ENCODE assay signal across 24 mouse cellular contexts in genomic region chr15:30374907-30375306, GRCm38 (mm10).
DNase-seq lines count a peak whose midpoint lies in the region; ATAC-seq and TF ChIP-seq lines count a peak whose summit lies in the region.
"Had no signal": no experiment of that assay in that cellular context is flagged by ENCODE, and none has a peak within 500 bp of the region (broad histone marks: within the 10 kb centered on the region; RNA-seq: fewer than 3 reads in every experiment).

No protein-coding gene starts in this region.

- H3K4me3 ChIP-seq in forebrain, embryonic 14.5 days (ENCODE audit: low read depth, low read length) = no peak overlapping the region
- no peak overlapping the region for H3K4me3 ChIP-seq in forebrain, postnatal 0 days (ENCODE audit: low read depth, low read length)
- no peak overlapping the region for H3K4me3 ChIP-seq in midbrain, embryonic 12.5 days
- H3K4me3 ChIP-seq in midbrain, embryonic 13.5 days (replicated peaks) = no peak overlapping the region
- no peak overlapping the region for H3K4me3 ChIP-seq in forebrain, embryonic 15.5 days
- no peak overlapping the region for H3K4me3 ChIP-seq in forebrain, embryonic 16.5 days (replicated peaks; ENCODE audit: low read length)
- H3K4me3 ChIP-seq: embryonic facial prominence, embryonic 12.5 days; embryonic facial prominence, embryonic 15.5 days; heart, adult 2 months; heart, embryonic 10.5 days; heart, embryonic 13.5 days; hindbrain, embryonic 15.5 days; intestine, embryonic 15.5 days had no signal

- ATAC-seq in forebrain, embryonic 14.5 days = 0 out of 2 replicates have a peak, but pooled peaks have one; percentile 2
- no peak for ATAC-seq in forebrain, postnatal 0 days
- peak; percentile 64; the same call in 1 of the 2 replicates for ATAC-seq in midbrain, embryonic 12.5 days (ENCODE audit: low FRiP score, low read depth)
- no peak for ATAC-seq in midbrain, embryonic 13.5 days
- 0 out of 2 replicates have a peak, but pooled peaks have one; percentile 26 for ATAC-seq in forebrain, embryonic 15.5 days (replicated peaks)
- ATAC-seq in forebrain, embryonic 16.5 days = 0 out of 2 replicates have a peak, but pooled peaks have one; percentile 22
- ATAC-seq: CD4-positive, CD25-positive, alpha-beta regulatory T cell, adult 4 months; intestine, embryonic 15.5 days had no signal

- peaks cover 10% of the 10 kb centered on the region; the same call in 1 of the 2 replicates for H3K4me1 ChIP-seq in forebrain, embryonic 14.5 days (ENCODE audit: control insufficient read depth, insufficient read depth, low read length)
- H3K4me1 ChIP-seq in forebrain, postnatal 0 days (ENCODE audit: insufficient read depth) = peaks cover 7% of the 10 kb centered on the region
- peaks cover 12% of the 10 kb centered on the region for H3K4me1 ChIP-seq in midbrain, embryonic 12.5 days
- H3K4me1 ChIP-seq in midbrain, embryonic 13.5 days (replicated peaks) = peaks cover 17% of the 10 kb centered on the region
- peaks cover 20% of the 10 kb centered on the region for H3K4me1 ChIP-seq in forebrain, embryonic 15.5 days
- peaks cover 19% of the 10 kb centered on the region for H3K4me1 ChIP-seq in forebrain, embryonic 16.5 days (replicated peaks; ENCODE audit: control insufficient read depth, insufficient read depth, low read length)
- H3K4me1 ChIP-seq: embryonic facial prominence, embryonic 12.5 days; embryonic facial prominence, embryonic 15.5 days; heart, embryonic 10.5 days; heart, embryonic 13.5 days; intestine, embryonic 15.5 days had no signal

- no peak for DNase-seq in forebrain, embryonic 14.5 days (ENCODE audit: low spot score)
- no peak for DNase-seq in forebrain, postnatal 0 days
- DNase-seq: adrenal gland, adult 2 months; adrenal gland, postnatal 14 days; cerebellum, adult 11 months; cerebellum, adult 2 months; cerebellum, adult 9-11 months; cerebellum, postnatal 25 days; gastrocnemius, postnatal 10 days; gastrocnemius, postnatal 36 days; heart, adult 2 months; heart, postnatal 14 days; heart, postnatal 4 days had no signal

- no peak overlapping the region for H3K4me2 ChIP-seq in forebrain, embryonic 14.5 days (ENCODE audit: low read length)
- H3K4me2 ChIP-seq in forebrain, postnatal 0 days (ENCODE audit: low read depth) = no peak overlapping the region
- no peak overlapping the region for H3K4me2 ChIP-seq in midbrain, embryonic 12.5 days (replicated peaks)
- H3K4me2 ChIP-seq in midbrain, embryonic 13.5 days (replicated peaks) = no peak overlapping the region
- no peak overlapping the region for H3K4me2 ChIP-seq in forebrain, embryonic 15.5 days (replicated peaks)
- H3K4me2 ChIP-seq in forebrain, embryonic 16.5 days (ENCODE audit: low read length) = no peak overlapping the region
- H3K4me2 ChIP-seq: embryonic facial prominence, embryonic 12.5 days; embryonic facial prominence, embryonic 15.5 days; heart, embryonic 13.5 days; hindbrain, embryonic 15.5 days; intestine, embryonic 15.5 days had no signal

- H3K9me3 ChIP-seq in forebrain, embryonic 14.5 days (replicated peaks; ENCODE audit: control insufficient read depth, low read length) = no peaks in the 10 kb centered on the region
- no peaks in the 10 kb centered on the region for H3K9me3 ChIP-seq in forebrain, postnatal 0 days (ENCODE audit: low read length)
- no peaks in the 10 kb centered on the region for H3K9me3 ChIP-seq in midbrain, embryonic 12.5 days
- no peaks in the 10 kb centered on the region for H3K9me3 ChIP-seq in midbrain, embryonic 13.5 days
- no peaks in the 10 kb centered on the region for H3K9me3 ChIP-seq in forebrain, embryonic 15.5 days
- no peaks in the 10 kb centered on the region for H3K9me3 ChIP-seq in forebrain, embryonic 16.5 days (ENCODE audit: control insufficient read depth, low read length)
- H3K9me3 ChIP-seq: embryonic facial prominence, embryonic 12.5 days; embryonic facial prominence, embryonic 15.5 days; heart, embryonic 10.5 days; heart, embryonic 13.5 days; hindbrain, embryonic 15.5 days; intestine, embryonic 15.5 days had no signal

- H3K27me3 ChIP-seq in forebrain, embryonic 14.5 days (replicated peaks; ENCODE audit: control insufficient read depth, insufficient read depth, low read length) = no peaks in the 10 kb centered on the region
- H3K27me3 ChIP-seq in forebrain, postnatal 0 days (ENCODE audit: insufficient read depth, low read length) = no peaks in the 10 kb centered on the region
- no peaks in the 10 kb centered on the region for H3K27me3 ChIP-seq in midbrain, embryonic 12.5 days
- no peaks in the 10 kb centered on the region for H3K27me3 ChIP-seq in midbrain, embryonic 13.5 days
- no peaks in the 10 kb centered on the region for H3K27me3 ChIP-seq in forebrain, embryonic 15.5 days
- H3K27me3 ChIP-seq in forebrain, embryonic 16.5 days (replicated peaks; ENCODE audit: control insufficient read depth, insufficient read depth, low read length) = no peaks in the 10 kb centered on the region
- H3K27me3 ChIP-seq: embryonic facial prominence, embryonic 12.5 days; embryonic facial prominence, embryonic 15.5 days; heart, embryonic 13.5 days; hindbrain, embryonic 15.5 days; intestine, embryonic 15.5 days had no signal

- H3K27ac ChIP-seq in forebrain, embryonic 14.5 days (ENCODE audit: low read depth, low read length) = no peak overlapping the region
- no peak overlapping the region for H3K27ac ChIP-seq in forebrain, postnatal 0 days (ENCODE audit: low read depth, low read length)
- H3K27ac ChIP-seq in midbrain, embryonic 12.5 days (replicated peaks) = no peak overlapping the region
- H3K27ac ChIP-seq in midbrain, embryonic 13.5 days = no peak overlapping the region
- no peak overlapping the region for H3K27ac ChIP-seq in forebrain, embryonic 15.5 days (replicated peaks)
- H3K27ac ChIP-seq in forebrain, embryonic 16.5 days (ENCODE audit: low read length) = no peak overlapping the region
- H3K27ac ChIP-seq: embryonic facial prominence, embryonic 12.5 days; embryonic facial prominence, embryonic 15.5 days; heart, adult 2 months; heart, embryonic 10.5 days; heart, embryonic 13.5 days; hindbrain, embryonic 15.5 days; intestine, embryonic 15.5 days had no signal

- H3K36me3 ChIP-seq in forebrain, embryonic 14.5 days (ENCODE audit: control insufficient read depth, insufficient read depth, low read length) = no peaks in the 10 kb centered on the region
- no peaks in the 10 kb centered on the region for H3K36me3 ChIP-seq in forebrain, postnatal 0 days (ENCODE audit: insufficient read depth)
- no peaks in the 10 kb centered on the region for H3K36me3 ChIP-seq in midbrain, embryonic 12.5 days
- no peaks in the 10 kb centered on the region for H3K36me3 ChIP-seq in midbrain, embryonic 13.5 days
- no peaks in the 10 kb centered on the region for H3K36me3 ChIP-seq in forebrain, embryonic 15.5 days
- no peaks in the 10 kb centered on the region for H3K36me3 ChIP-seq in forebrain, embryonic 16.5 days (ENCODE audit: control insufficient read depth, insufficient read depth)
- H3K36me3 ChIP-seq: embryonic facial prominence, embryonic 12.5 days; embryonic facial prominence, embryonic 15.5 days; heart, embryonic 10.5 days; heart, embryonic 13.5 days; hindbrain, embryonic 15.5 days; intestine, embryonic 15.5 days had no signal

- no peak for TF ChIP-seq CTCF in forebrain, postnatal 0 days (IDR thresholded peaks at IDR 0.05; ENCODE audit: low read depth)

- 91% methylated on average over 5 of the region's 5 CpGs for WGBS in forebrain, embryonic 14.5 days
- 84% methylated on average over 5 of the region's 5 CpGs for WGBS in forebrain, postnatal 0 days
- 90% methylated on average over 5 of the region's 5 CpGs for WGBS in midbrain, embryonic 12.5 days
- WGBS in midbrain, embryonic 13.5 days = 80% methylated on average over 5 of the region's 5 CpGs
- 86% methylated on average over 5 of the region's 5 CpGs for whole genome bisulfite sequencing in forebrain, embryonic 15.5 days
- WGBS in forebrain, embryonic 16.5 days = 87% methylated on average over 5 of the region's 5 CpGs

- H3K9ac ChIP-seq in forebrain, embryonic 14.5 days (ENCODE audit: low read length) = no peak overlapping the region
- H3K9ac ChIP-seq in forebrain, postnatal 0 days = no peak overlapping the region
- no peak overlapping the region for H3K9ac ChIP-seq in midbrain, embryonic 12.5 days (replicated peaks)
- no peak overlapping the region for H3K9ac ChIP-seq in midbrain, embryonic 13.5 days (replicated peaks)
- no peak overlapping the region for H3K9ac ChIP-seq in forebrain, embryonic 15.5 days (replicated peaks)
- no peak overlapping the region for H3K9ac ChIP-seq in forebrain, embryonic 16.5 days (replicated peaks; ENCODE audit: low read depth, low read length)
- H3K9ac ChIP-seq: embryonic facial prominence, embryonic 12.5 days; embryonic facial prominence, embryonic 15.5 days; heart, embryonic 13.5 days; hindbrain, embryonic 15.5 days; intestine, embryonic 15.5 days had no signal

Comparison
In these comparisons a context has a peak if more than half of its experiments do, and no peak if none do; other contexts are left out.
1. ATAC-seq: peak in forebrain, embryonic 14.5 days (single experiment), midbrain, embryonic 12.5 days (single experiment), forebrain, embryonic 15.5 days (single experiment) and forebrain, embryonic 16.5 days (single experiment); none in forebrain, postnatal 0 days (single experiment) and midbrain, embryonic 13.5 days (single experiment).